Mouse (Mus musculus) 3T3-L1 (cell line): ENCODE data around the gene Olfr613.
"Not testable (repeated sequence)": the region's sequence is repeated elsewhere in the genome, so short reads cannot be mapped to it uniquely, and the experiment has no call there.

Source experiments
- DNase-seq: peaks from one replicate; pipeline ENCODE4 v3.0.0-alpha.2; 2015; ENCODE audit warnings: low read depth, low spot score

Olfr613 gene

GRCm38 (mm10) chr7:103547774-103548173, at the start of gene Olfr613:
Gene Olfr613, plus strand, starts transcription at chr7:103548074.
- DNase-seq: no peak

GRCm38 (mm10) chr7:103512022-103512421, 35.9 kb upstream of the Olfr613 start, which contains the start of gene Olfr610:
Gene Olfr610, minus strand, starts transcription at chr7:103512122.
- DNase-seq: no peak

- DNase-seq: not testable (repeated sequence)
Observed at GRCm38 (mm10) chr7:103520746-103521145, 27.1 kb upstream of the Olfr613 start, which contains the start of gene Olfr611. Gene Olfr611, minus strand, starts transcription at chr7:103520846.

GRCm38 (mm10) chr7:103542617-103543016, 5.3 kb upstream of the Olfr613 start, which contains the start of gene Olfr612:
Gene Olfr612, minus strand, starts transcription at chr7:103542717.
- DNase-seq: not testable (repeated sequence)

- no peak for DNase-seq
Observed at GRCm38 (mm10) chr7:103555779-103556178, 7.9 kb downstream of the Olfr613 start, which contains the start of gene Olfr615. Gene Olfr615, plus strand, starts transcription at chr7:103556079.

- no peak for DNase-seq
Observed at GRCm38 (mm10) chr7:103569043-103569442, 21.2 kb downstream of the Olfr613 start, which contains the start of gene Olfr616. Gene Olfr616, minus strand, starts transcription at chr7:103569143.

GRCm38 (mm10) chr7:103572761-103573160, 24.9 kb downstream of the Olfr613 start, which contains the start of gene Olfr617:
Gene Olfr617, plus strand, starts transcription at chr7:103573061.
- no peak for DNase-seq

GRCm38 (mm10) chr7:103589803-103590202, 41.9 kb downstream of the Olfr613 start, which contains the start of gene Olfr618:
Gene Olfr618, plus strand, starts transcription at chr7:103590103.
- no peak for DNase-seq

GRCm38 (mm10) chr7:103600275-103600674, 52.4 kb downstream of the Olfr613 start, which contains the start of gene Olfr619:
Gene Olfr619, plus strand, starts transcription at chr7:103600575.
- no peak for DNase-seq
